Mouse (Mus musculus) liver, postnatal 0 days (tissue): ENCODE data around the gene Hmgxb4.

Experiments used
- CTCF ChIP-seq: sonication (generic); IDR thresholded peaks from 2 replicates; pipeline ENCODE4 v1.5.1; 2016; ENCODE audit warnings: antibody characterized with exemption, low read depth
- EP300 ChIP-seq: IDR thresholded peaks from 2 replicates; pipeline ENCODE4 v1.6.1; 2016; ENCODE audit warnings: antibody characterized with exemption, low read depth, mild to moderate bottlenecking

DNA sequence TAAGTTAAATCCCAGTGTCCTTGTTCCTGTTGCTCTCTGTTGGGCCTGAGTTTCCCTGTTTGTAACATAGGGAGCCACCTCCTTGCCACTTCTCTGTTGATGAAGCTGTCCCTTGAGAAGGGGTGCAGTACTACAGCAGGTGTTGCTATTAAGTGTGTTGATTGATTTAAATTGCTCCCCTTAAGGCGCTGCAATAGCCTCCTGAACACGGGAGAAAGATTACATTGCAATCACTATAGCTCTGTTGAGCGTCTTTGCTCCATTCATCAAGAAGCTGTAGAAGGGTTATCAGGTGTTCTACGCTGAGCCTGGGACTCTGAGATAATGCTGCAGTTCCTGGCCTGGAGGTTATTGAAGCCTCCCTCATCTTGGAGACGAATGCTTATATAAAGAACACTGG is 29.2 kb upstream of the Hmgxb4 start:
- no peak for TF ChIP-seq CTCF
- TF ChIP-seq EP300 = no peak
